Mouse (Mus musculus): Measurements from ENCODE around the gene Arrdc2. TPM values are rescaled to one million over a fixed set of nuclear protein-coding genes. Genes with fewer than 3 reads are reported as not detected.

Arrdc2 gene
- polyA plus RNA-seq, 1 experiment: 49.9 TPM

- H3K27me3 ChIP-seq (ENCODE audit: control insufficient read depth, insufficient read depth, low read length): no peaks in the 10 kb centered on the region; the same call in 1 of the 2 replicates
- no peaks in the 10 kb centered on the region for H3K36me3 ChIP-seq (ENCODE audit: control insufficient read depth, insufficient read depth, low read length)
- no peak overlapping the region for H3K4me3 ChIP-seq (ENCODE audit: low read depth, low read length)
- TF ChIP-seq POLR2A (IDR thresholded peaks at IDR 0.05; ENCODE audit: low read depth, low read length): no peak
- TF ChIP-seq CTCF (IDR thresholded peaks at IDR 0.05; ENCODE audit: extremely low read depth, insufficient read length, insufficient replicate concordance, low read depth, low read length): no peak
- WGBS: 92% methylated on average over 41 of the region's 41 CpGs
- H3K27ac ChIP-seq (ENCODE audit: insufficient read depth, low read depth, low read length): no peak overlapping the region
- H3K4me1 ChIP-seq (ENCODE audit: control insufficient read depth, insufficient read depth, insufficient read length, low read length): peaks cover 6% of the 10 kb centered on the region
Observed at GRCm38 (mm10) chr8:70852595-70853231, 13.2 kb upstream of the Arrdc2 start.

- Histone ChIP-seq H3K36me3 (ENCODE audit: control insufficient read depth, insufficient read depth, low read length) (no peaks in the 10 kb centered on the region), H3K4me3 (ENCODE audit: low read depth, low read length) (no peak overlapping the region), H3K27me3 (ENCODE audit: control insufficient read depth, insufficient read depth, low read length) (peaks cover 1% of the 10 kb centered on the region; the same call in 1 of the 2 replicates), H3K27ac (ENCODE audit: insufficient read depth, low read depth, low read length) (no peak overlapping the region), H3K4me1 (ENCODE audit: control insufficient read depth, insufficient read depth, insufficient read length, low read length) (peaks cover 4% of the 10 kb centered on the region)
- 54% methylated on average over 6 of the region's 6 CpGs for WGBS
- no peak for TF ChIP-seq POLR2A (IDR thresholded peaks at IDR 0.05; ENCODE audit: low read depth, low read length)
- TF ChIP-seq CTCF (IDR thresholded peaks at IDR 0.05; ENCODE audit: extremely low read depth, insufficient read length, insufficient replicate concordance, low read depth, low read length): no peak
Observed at GRCm38 (mm10) chr8:70851837-70852236, 12.3 kb upstream of the Arrdc2 start.

GRCm38 (mm10) chr8:70850947-70851346, 11.4 kb upstream of the Arrdc2 start:
- Histone ChIP-seq H3K4me3 (ENCODE audit: low read depth, low read length) (no peak overlapping the region), H3K4me1 (ENCODE audit: control insufficient read depth, insufficient read depth, insufficient read length, low read length) (no peaks in the 10 kb centered on the region), H3K36me3 (ENCODE audit: control insufficient read depth, insufficient read depth, low read length) (no peaks in the 10 kb centered on the region), H3K27ac (ENCODE audit: insufficient read depth, low read depth, low read length) (no peak overlapping the region), H3K27me3 (ENCODE audit: control insufficient read depth, insufficient read depth, low read length) (0 out of 2 replicates have a peak, but pooled peaks cover 5% of the 10 kb centered on the region)
- WGBS: 85% methylated on average over 4 of the region's 4 CpGs
- TF ChIP-seq CTCF (IDR thresholded peaks at IDR 0.05; ENCODE audit: extremely low read depth, insufficient read length, insufficient replicate concordance, low read depth, low read length): no peak
- TF ChIP-seq POLR2A (IDR thresholded peaks at IDR 0.05; ENCODE audit: low read depth, low read length): no peak

GRCm38 (mm10) chr8:70850132-70850845, 10.8 kb upstream of the Arrdc2 start:
- Histone ChIP-seq H3K36me3 (ENCODE audit: control insufficient read depth, insufficient read depth, low read length) (no peaks in the 10 kb centered on the region), H3K4me3 (ENCODE audit: low read depth, low read length) (no peak overlapping the region)
- TF ChIP-seq POLR2A (IDR thresholded peaks at IDR 0.05; ENCODE audit: low read depth, low read length) (no peak), CTCF (IDR thresholded peaks at IDR 0.05; ENCODE audit: extremely low read depth, insufficient read length, insufficient replicate concordance, low read depth, low read length) (no peak)

GRCm38 (mm10) chr8:70849333-70849990, 9.9 kb upstream of the Arrdc2 start:
- no peaks in the 10 kb centered on the region for H3K36me3 ChIP-seq (ENCODE audit: control insufficient read depth, insufficient read depth, low read length)
- WGBS: 54% methylated on average over 3 of the region's 3 CpGs

More at GRCm38 (mm10) chr8:70850132-70850845, 10.8 kb upstream of the Arrdc2 start:
- 0 out of 2 replicates have a peak, but pooled peaks cover 5% of the 10 kb centered on the region for H3K27me3 ChIP-seq (ENCODE audit: control insufficient read depth, insufficient read depth, low read length)
- no peak overlapping the region for H3K27ac ChIP-seq (ENCODE audit: insufficient read depth, low read depth, low read length)
- 63% methylated on average over 7 of the region's 7 CpGs for WGBS
- no peaks in the 10 kb centered on the region for H3K4me1 ChIP-seq (ENCODE audit: control insufficient read depth, insufficient read depth, insufficient read length, low read length)

GRCm38 (mm10) chr8:70846371-70847154, 7.0 kb upstream of the Arrdc2 start:
- H3K27me3 ChIP-seq (ENCODE audit: control insufficient read depth, insufficient read depth, low read length): 0 out of 2 replicates have a peak, but pooled peaks cover 5% of the 10 kb centered on the region
- H3K4me1 ChIP-seq (ENCODE audit: control insufficient read depth, insufficient read depth, insufficient read length, low read length): no peaks in the 10 kb centered on the region
- H3K4me3 ChIP-seq (ENCODE audit: low read depth, low read length): no peak overlapping the region
- peak; percentile 26; the same call in 1 of the 2 replicates for TF ChIP-seq CTCF (IDR thresholded peaks at IDR 0.05; ENCODE audit: extremely low read depth, insufficient read length, insufficient replicate concordance, low read depth, low read length)
- TF ChIP-seq POLR2A (IDR thresholded peaks at IDR 0.05; ENCODE audit: low read depth, low read length): no peak
- H3K36me3 ChIP-seq (ENCODE audit: control insufficient read depth, insufficient read depth, low read length): no peaks in the 10 kb centered on the region
- WGBS: 46% methylated on average over 15 of the region's 15 CpGs
- no peak overlapping the region for H3K27ac ChIP-seq (ENCODE audit: insufficient read depth, low read depth, low read length)

More at GRCm38 (mm10) chr8:70849333-70849990, 9.9 kb upstream of the Arrdc2 start:
- no peak for TF ChIP-seq POLR2A (IDR thresholded peaks at IDR 0.05; ENCODE audit: low read depth, low read length)
- no peak for TF ChIP-seq CTCF (IDR thresholded peaks at IDR 0.05; ENCODE audit: extremely low read depth, insufficient read length, insufficient replicate concordance, low read depth, low read length)
- Histone ChIP-seq H3K4me3 (ENCODE audit: low read depth, low read length) (no peak overlapping the region), H3K4me1 (ENCODE audit: control insufficient read depth, insufficient read depth, insufficient read length, low read length) (no peaks in the 10 kb centered on the region), H3K27me3 (ENCODE audit: control insufficient read depth, insufficient read depth, low read length) (0 out of 2 replicates have a peak, but pooled peaks cover 5% of the 10 kb centered on the region), H3K27ac (ENCODE audit: insufficient read depth, low read depth, low read length) (no peak overlapping the region)
